Comparison of ENCODE assay signal across 1 mouse cellular context in genomic region chr2:30270134-30270533, GRCm38 (mm10).
TF ChIP-seq lines count a peak whose summit lies in the region.

No protein-coding gene starts in this region.

TF ChIP-seq in CH12.LX, 34 proteins besides CTCF, POLR2A, EP300 and RAD21:
- TF ChIP-seq ZKSCAN1 (IDR thresholded peaks at IDR 0.05; ENCODE audit: borderline replicate concordance, low read depth, low read length) (no peak), IRF4 (IDR thresholded peaks at IDR 0.05; ENCODE audit: low read depth, low read length) (peak; percentile 38), ELF1 (IDR thresholded peaks at IDR 0.05; ENCODE audit: low read depth, low read length) (0 out of 2 replicates have a peak, but pooled peaks have one; percentile 21), POLR2AphosphoS2 (IDR thresholded peaks at IDR 0.05; ENCODE audit: low read depth, low read length) (no peak), ZC3H11A (IDR thresholded peaks at IDR 0.05; ENCODE audit: low read depth, low read length) (peak; percentile 69), SIN3A (IDR thresholded peaks at IDR 0.05; ENCODE audit: low read length) (peak; percentile 77), MAZ (IDR thresholded peaks at IDR 0.05; ENCODE audit: low read depth, low read length) (0 out of 2 replicates have a peak, but pooled peaks have one; percentile 35), SMC3 (IDR thresholded peaks at IDR 0.05; ENCODE audit: low read depth, low read length) (peak; percentile 97)
